8 mouse cellular contexts compared by ENCODE assay signal in genomic region chr7:80191455-80191854, GRCm38 (mm10). TPM values are rescaled to one million over a fixed set of nuclear protein-coding genes. Genes with fewer than 3 reads are reported as not detected.
DNase-seq lines count a peak whose midpoint lies in the region; ATAC-seq and TF ChIP-seq lines count a peak whose summit lies in the region.

No protein-coding gene starts in this region.

- peak; percentile 26 for DNase-seq in gastrocnemius, postnatal 14 days
- no peak for DNase-seq in gastrocnemius, postnatal 10 days
- DNase-seq in embryonic facial prominence, embryonic 10.5 days (ENCODE audit: low spot score), result peak; percentile 64
- DNase-seq in intestine, embryonic 14.5 days (ENCODE audit: low spot score), result no peak
- DNase-seq in right cerebral cortex, postnatal 4 days, result no peak
- no peak for DNase-seq in frontal cortex, adult 2 months (ENCODE audit: extremely low spot score in 1 of 2, low spot score in 1 of 2)

- no peak overlapping the region for H3K9ac ChIP-seq in intestine, embryonic 14.5 days (ENCODE audit: low read length)
- H3K9ac ChIP-seq in liver, embryonic 16.5 days (ENCODE audit: low read depth, low read length), result peak overlapping the region; percentile 7; the same call in 1 of the 2 replicates

- H3K27ac ChIP-seq in embryonic facial prominence, embryonic 10.5 days (replicated peaks), result peak overlapping the region; percentile 91
- H3K27ac ChIP-seq in intestine, embryonic 14.5 days (ENCODE audit: low read depth), result peak overlapping the region; percentile 82
- peak overlapping the region; percentile 94 for H3K27ac ChIP-seq in liver, embryonic 16.5 days (ENCODE audit: low read length)
- H3K27ac ChIP-seq in small intestine, adult 2 months (ENCODE audit: insufficient read depth, low read depth, low read length), result peak overlapping the region; percentile 90

- ATAC-seq in intestine, embryonic 14.5 days (replicated peaks; ENCODE audit: low FRiP score, low TSS enrichment, low read depth), result 0 out of 2 replicates have a peak, but pooled peaks have one; percentile 37
- ATAC-seq in liver, embryonic 16.5 days (ENCODE audit: low read depth), result peak; percentile 12; the same call in 1 of the 2 replicates

- H3K4me3 ChIP-seq in embryonic facial prominence, embryonic 10.5 days, result 0 out of 2 replicates have a peak overlapping the region, but pooled peaks have one; percentile 16
- H3K4me3 ChIP-seq in intestine, embryonic 14.5 days (ENCODE audit: low read depth, low read length), result no peak overlapping the region
- no peak overlapping the region for H3K4me3 ChIP-seq in liver, embryonic 16.5 days (ENCODE audit: low read depth, low read length)
- H3K4me3 ChIP-seq in small intestine, adult 2 months (ENCODE audit: low read depth, low read length), result peak overlapping the region; percentile 32

- no peaks in the 10 kb centered on the region for H3K36me3 ChIP-seq in embryonic facial prominence, embryonic 10.5 days (replicated peaks)
- H3K36me3 ChIP-seq in intestine, embryonic 14.5 days (ENCODE audit: control insufficient read depth, insufficient read depth, low read length), result no peaks in the 10 kb centered on the region
- no peaks in the 10 kb centered on the region for H3K36me3 ChIP-seq in liver, embryonic 16.5 days (ENCODE audit: control insufficient read depth, insufficient read depth)
- H3K36me3 ChIP-seq in small intestine, adult 2 months (ENCODE audit: control insufficient read depth, insufficient read depth, low read length), result peaks cover 7% of the 10 kb centered on the region

- no peak for TF ChIP-seq CTCF in small intestine, adult 2 months (IDR thresholded peaks at IDR 0.05; ENCODE audit: extremely low read depth, insufficient read length, insufficient replicate concordance, low read depth, low read length)

- TF ChIP-seq POLR2A in small intestine, adult 2 months (IDR thresholded peaks at IDR 0.05; ENCODE audit: low read depth, low read length), result no peak

- peaks cover 56% of the 10 kb centered on the region for H3K4me1 ChIP-seq in embryonic facial prominence, embryonic 10.5 days
- peaks cover 37% of the 10 kb centered on the region for H3K4me1 ChIP-seq in intestine, embryonic 14.5 days (replicated peaks; ENCODE audit: control insufficient read depth, insufficient read depth, low read length)
- peaks cover 75% of the 10 kb centered on the region for H3K4me1 ChIP-seq in liver, embryonic 16.5 days (ENCODE audit: control insufficient read depth, low read depth, low read length)
- peaks cover 39% of the 10 kb centered on the region for H3K4me1 ChIP-seq in small intestine, adult 2 months (ENCODE audit: control insufficient read depth, insufficient read depth, insufficient read length, low read length)

- no peaks in the 10 kb centered on the region for H3K9me3 ChIP-seq in embryonic facial prominence, embryonic 10.5 days
- no peaks in the 10 kb centered on the region for H3K9me3 ChIP-seq in intestine, embryonic 14.5 days (ENCODE audit: control insufficient read depth, low read length)
- H3K9me3 ChIP-seq in liver, embryonic 16.5 days (replicated peaks; ENCODE audit: control insufficient read depth, low read length), result no peaks in the 10 kb centered on the region

- peaks cover 8% of the 10 kb centered on the region; the same call in 1 of the 2 replicates for H3K27me3 ChIP-seq in embryonic facial prominence, embryonic 10.5 days (replicated peaks; ENCODE audit: low read depth, poor library complexity, severe bottlenecking)
- no peaks in the 10 kb centered on the region for H3K27me3 ChIP-seq in intestine, embryonic 14.5 days (replicated peaks; ENCODE audit: control insufficient read depth, insufficient read depth, low read length)
- no peaks in the 10 kb centered on the region for H3K27me3 ChIP-seq in liver, embryonic 16.5 days (ENCODE audit: control insufficient read depth, insufficient read depth, low read depth, low read length)
- H3K27me3 ChIP-seq in small intestine, adult 2 months (ENCODE audit: control insufficient read depth, insufficient read depth, low read length), result no peaks in the 10 kb centered on the region

- intact Hi-C loops in gastrocnemius, postnatal 14 days (cut with DNase I; ENCODE audit: low total_unique reads), result no loop called here

- no peak overlapping the region for H3K4me2 ChIP-seq in intestine, embryonic 14.5 days (ENCODE audit: low read length)
- H3K4me2 ChIP-seq in liver, embryonic 16.5 days (ENCODE audit: low read depth, low read length), result no peak overlapping the region

- 52% methylated on average over 5 of the region's 5 CpGs for WGBS in embryonic facial prominence, embryonic 10.5 days
- WGBS in intestine, embryonic 14.5 days, result 54% methylated on average over 5 of the region's 5 CpGs
- WGBS in liver, embryonic 16.5 days (ENCODE audit: insufficient replicate concordance), result 14% methylated on average over 5 of the region's 5 CpGs
- WGBS in small intestine, adult 2 months, result 11% methylated on average over 5 of the region's 5 CpGs

RNA-seq across cellular contexts. Expression of gene Sema4b, which starts 4.8 kb away (rescaled TPM):
- total RNA-seq in gastrocnemius, postnatal 14 days (2021), result 1 to 10 TPM; 1.9 to 2.5 TPM
- total RNA-seq in gastrocnemius, postnatal 10 days (2021), result 1 to 10 TPM; 2.9 to 4.2 TPM
- polyA plus RNA-seq in embryonic facial prominence, embryonic 10.5 days (2016; fragmentation: Nextera tagmentation; extraction: Ambion mirVana), result 11.4 and 11.9 TPM in 2 replicates
- 15.1 and 15.9 TPM in 2 replicates for polyA plus RNA-seq in intestine, embryonic 14.5 days (2014; fragmentation: Nextera tagmentation; extraction: Ambion mirVana)
- 13.4 and 14.4 TPM in 2 replicates for polyA plus RNA-seq in liver, embryonic 16.5 days (2015; fragmentation: Nextera tagmentation; extraction: Ambion mirVana)
- 47.9 and 84.4 TPM in 2 replicates for polyA plus RNA-seq in small intestine, adult 2 months (2012; rRNA removed)
- polyA plus RNA-seq in frontal cortex, adult 2 months (2012; rRNA removed), result 15.9 and 16.9 TPM in 2 replicates

RNA-seq across cellular contexts. Expression of gene Cib1, which starts 41.2 kb away (rescaled TPM):
- total RNA-seq in gastrocnemius, postnatal 14 days (2021), result 10 to 100 TPM in 1 of 2 experiments, 1 to 10 TPM in 1; 9.4 to 11.3 TPM
- total RNA-seq in gastrocnemius, postnatal 10 days (2021), result 10 to 100 TPM; 10.7 to 12.5 TPM
- 67.4 and 70.8 TPM in 2 replicates for polyA plus RNA-seq in embryonic facial prominence, embryonic 10.5 days (2016; fragmentation: Nextera tagmentation; extraction: Ambion mirVana)
- 129 and 156 TPM in 2 replicates for polyA plus RNA-seq in intestine, embryonic 14.5 days (2014; fragmentation: Nextera tagmentation; extraction: Ambion mirVana)
- polyA plus RNA-seq in liver, embryonic 16.5 days (2015; fragmentation: Nextera tagmentation; extraction: Ambion mirVana), result 76.4 and 77.0 TPM in 2 replicates
- polyA plus RNA-seq in small intestine, adult 2 months (2012; rRNA removed), result 318 and 530 TPM in 2 replicates
- 31.0 and 32.0 TPM in 2 replicates for polyA plus RNA-seq in frontal cortex, adult 2 months (2012; rRNA removed)

RNA-seq across cellular contexts. Expression of gene Gdpgp1, which starts 41.2 kb away (rescaled TPM):
- 1 to 10 TPM; 1.1 to 1.5 TPM for total RNA-seq in gastrocnemius, postnatal 14 days (2021)
- 1 to 10 TPM; 1.8 to 2.1 TPM for total RNA-seq in gastrocnemius, postnatal 10 days (2021)
- polyA plus RNA-seq in embryonic facial prominence, embryonic 10.5 days (2016; fragmentation: Nextera tagmentation; extraction: Ambion mirVana), result 6.6 and 6.7 TPM in 2 replicates
- 4.4 and 4.5 TPM in 2 replicates for polyA plus RNA-seq in intestine, embryonic 14.5 days (2014; fragmentation: Nextera tagmentation; extraction: Ambion mirVana)
- 1.5 and 1.7 TPM in 2 replicates for polyA plus RNA-seq in liver, embryonic 16.5 days (2015; fragmentation: Nextera tagmentation; extraction: Ambion mirVana)
- 2.3 and 3.2 TPM in 2 replicates for polyA plus RNA-seq in small intestine, adult 2 months (2012; rRNA removed)
- 2.8 and 3.2 TPM in 2 replicates for polyA plus RNA-seq in frontal cortex, adult 2 months (2012; rRNA removed)

RNA-seq across cellular contexts. Expression of gene Ttll13, which starts 54.7 kb away (rescaled TPM):
- total RNA-seq in gastrocnemius, postnatal 14 days (2021), result under 1 TPM; 0.20 to 0.33 TPM
- total RNA-seq in gastrocnemius, postnatal 10 days (2021), result under 1 TPM; 0.14 to 0.20 TPM
- polyA plus RNA-seq in embryonic facial prominence, embryonic 10.5 days (2016; fragmentation: Nextera tagmentation; extraction: Ambion mirVana), result 0.57 and 0.89 TPM in 2 replicates
- polyA plus RNA-seq in intestine, embryonic 14.5 days (2014; fragmentation: Nextera tagmentation; extraction: Ambion mirVana), result 0.56 and 0.66 TPM in 2 replicates
- 0.16 and 0.42 TPM in 2 replicates for polyA plus RNA-seq in liver, embryonic 16.5 days (2015; fragmentation: Nextera tagmentation; extraction: Ambion mirVana)
- polyA plus RNA-seq in small intestine, adult 2 months (2012; rRNA removed), result 0.05 and 0.08 TPM in 2 replicates
- polyA plus RNA-seq in frontal cortex, adult 2 months (2012; rRNA removed), result 0.90 and 1.7 TPM in 2 replicates

Comparison
In these comparisons a context has a peak if more than half of its experiments do, and no peak if none do; other contexts are left out.
1. DNase-seq: peak in gastrocnemius, postnatal 14 days (single experiment) and embryonic facial prominence, embryonic 10.5 days (single experiment); none in gastrocnemius, postnatal 10 days (single experiment), intestine, embryonic 14.5 days (single experiment), right cerebral cortex, postnatal 4 days (single experiment) and frontal cortex, adult 2 months (0 of 2).
2. H3K4me3 ChIP-seq: peak in embryonic facial prominence, embryonic 10.5 days (single experiment) and small intestine, adult 2 months (single experiment); none in intestine, embryonic 14.5 days (single experiment) and liver, embryonic 16.5 days (single experiment).
3. Peak in every context shown above with its lines, with median percentiles within 50 percentile points of each other: H3K27ac ChIP-seq.